Mouse (Mus musculus) G1E (cell line): ENCODE measurements around the gene Igf2bp3.

Experiments
- CTCF ChIP-seq: IDR thresholded peaks from 2 replicates; pipeline ENCODE4 v1.5.1; 2012; ENCODE audit warnings: low read depth, low read length, inconsistent platforms, mixed read lengths
- GATA1 ChIP-seq: IDR thresholded peaks from 2 replicates; pipeline ENCODE4 v1.6.1; 2012; ENCODE audit warnings: borderline replicate concordance, low read length, inconsistent platforms, mixed read lengths
- GATA2 ChIP-seq: IDR thresholded peaks from 2 replicates; pipeline ENCODE4 v1.6.1; 2012; ENCODE audit warnings: low read depth, low read length, inconsistent platforms, borderline replicate concordance

DNA sequence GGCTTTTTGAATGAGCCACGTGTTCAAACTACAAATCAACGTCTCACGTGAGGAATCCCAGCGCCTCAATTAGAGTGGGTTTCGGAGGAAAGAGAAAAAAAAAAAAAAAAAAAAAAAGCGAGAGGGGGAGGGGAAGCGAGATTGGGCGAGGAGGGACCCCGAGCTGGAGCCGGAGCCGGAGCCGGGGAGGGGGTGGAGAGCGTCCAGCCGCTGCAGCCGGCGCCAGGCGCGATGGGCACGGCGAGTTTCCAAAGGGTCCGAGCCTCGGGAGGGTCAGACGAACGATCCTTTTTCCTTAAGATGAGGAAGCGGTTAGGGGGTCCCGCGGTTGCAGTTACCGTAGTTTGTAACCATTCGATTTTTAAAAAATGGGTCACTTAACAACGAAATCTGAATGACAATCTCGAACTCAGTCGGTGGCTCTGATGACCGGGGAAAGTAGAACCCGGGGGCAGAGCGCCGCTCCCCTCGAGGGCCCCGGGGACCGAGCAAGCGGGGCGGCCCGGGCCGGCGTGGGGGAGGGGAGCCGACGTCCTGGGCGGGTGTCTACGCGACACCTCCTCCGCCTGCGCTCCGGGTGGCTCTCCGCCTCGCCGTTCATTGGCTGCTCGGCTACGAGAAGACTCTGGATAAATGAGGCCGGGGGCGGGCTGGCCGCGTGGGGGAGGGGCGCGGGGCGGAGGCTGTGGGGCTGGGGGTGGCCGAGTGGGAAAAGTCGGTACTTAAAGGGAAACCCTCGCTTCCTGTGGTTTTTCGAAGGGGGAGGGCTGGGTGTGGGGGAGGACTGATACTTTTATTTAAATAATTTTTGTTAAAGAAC lies at the start of gene Igf2bp3:
- TF ChIP-seq GATA1 (no peak), CTCF (no peak), GATA2 (no peak)
